Mouse (Mus musculus) urinary bladder, adult 2 months (tissue): ENCODE measurements around the gene Lig1. TPM values are rescaled to one million over a fixed set of nuclear protein-coding genes. Genes with fewer than 3 reads are reported as not detected.
"Not testable (repeated sequence)": the region's sequence is repeated elsewhere in the genome, so short reads cannot be mapped to it uniquely, and the experiment has no call there.

Source experiments
- DNase-seq: peaks from one replicate; pipeline ENCODE4 v3.0.0; 2022; ENCODE audit warnings: low spot score
- polyA plus RNA-seq: library from polyadenylated mRNA; depleted of rRNA; stranded (reverse); fragments of >200 nt; gene quantifications from 2 replicates; pipeline ENCODE4 v1.2.3, GENCODE M21; 2012; rRNA removed

The Lig1 gene
- polyA plus RNA-seq: 9.1 and 10.2 TPM in 2 replicates

GRCm38 (mm10) chr7:13277081-13277480, at the start of gene Lig1:
Lig1 (plus strand) TSS chr7:13277283.
- no peak for DNase-seq

- DNase-seq: no peak
These were observed 16.1 kb upstream of the Lig1 start for GRCm38 (mm10) chr7:13260746-13261700.

- DNase-seq: no peak
These were observed 13.2 kb upstream of the Lig1 start for GRCm38 (mm10) chr7:13263851-13264250.

- no peak for DNase-seq
These were observed 12.7 kb upstream of the Lig1 start for GRCm38 (mm10) chr7:13264396-13264795.

GRCm38 (mm10) chr7:13268749-13269260, 8.3 kb upstream of the Lig1 start:
- DNase-seq: no peak

GRCm38 (mm10) chr7:13269394-13269793, 7.7 kb upstream of the Lig1 start:
- DNase-seq: no peak

GRCm38 (mm10) chr7:13271704-13272103, 5.4 kb upstream of the Lig1 start:
- no peak for DNase-seq

- DNase-seq: no peak
These were observed 750 bp downstream of the Lig1 start for GRCm38 (mm10) chr7:13277833-13278232.

- DNase-seq: peak; percentile 91
These were observed 1.3 kb downstream of the Lig1 start, which contains the start of gene Zswim9 for GRCm38 (mm10) chr7:13278308-13278891. Zswim9 (minus strand) TSS chr7:13278721.

GRCm38 (mm10) chr7:13278957-13279356, 1.9 kb downstream of the Lig1 start:
- DNase-seq: not testable (repeated sequence)

- no peak for DNase-seq
These were observed 11.5 kb downstream of the Lig1 start for GRCm38 (mm10) chr7:13288621-13289020.

- DNase-seq: no peak
These were observed 13.1 kb downstream of the Lig1 start for GRCm38 (mm10) chr7:13290041-13290675.

GRCm38 (mm10) chr7:13291370-13291769, 14.3 kb downstream of the Lig1 start:
- no peak for DNase-seq

GRCm38 (mm10) chr7:13293878-13294855, 17.1 kb downstream of the Lig1 start:
- DNase-seq: no peak

- no peak for DNase-seq
These were observed 18.2 kb downstream of the Lig1 start for GRCm38 (mm10) chr7:13295256-13295655.

GRCm38 (mm10) chr7:13297636-13298035, 20.6 kb downstream of the Lig1 start:
- DNase-seq: no peak

GRCm38 (mm10) chr7:13298821-13299220, 21.7 kb downstream of the Lig1 start:
- no peak for DNase-seq

- no peak for DNase-seq
These were observed 24.6 kb downstream of the Lig1 start for GRCm38 (mm10) chr7:13301643-13302042.

- DNase-seq: no peak
These were observed 25.7 kb downstream of the Lig1 start for GRCm38 (mm10) chr7:13302780-13303179.

GRCm38 (mm10) chr7:13303372-13303771, 26.3 kb downstream of the Lig1 start:
- no peak for DNase-seq

GRCm38 (mm10) chr7:13309407-13309806, 32.3 kb downstream of the Lig1 start:
- DNase-seq: no peak
